Mouse (Mus musculus) lung, postnatal 0 days (tissue): Measurements from ENCODE around the gene Syne3. TPM values are rescaled to one million over a fixed set of nuclear protein-coding genes. Genes with fewer than 3 reads are reported as not detected.
A peak's percentile ranks its signal among the peaks of the same experiment; 100 is the strongest.

Source experiments
- ATAC-seq: fragments of 200-750 bp; cut with Nextera tagmentation; 2 replicates; pipeline ENCODE4 v1.8.0; 2017; ENCODE audit warnings: moderate library complexity
- DNase-seq: peaks from one replicate; pipeline ENCODE4 v3.0.0-alpha.2; 2016; ENCODE audit warnings: low spot score
- H3K27ac ChIP-seq: fragments of 300-500 bp; sonication (generic); 2 replicates; pipeline ENCODE4 v1.5.1; 2014; ENCODE audit warnings: antibody characterized with exemption, mild to moderate bottlenecking, low read length, mixed read lengths
- H3K27me3 ChIP-seq: fragments of 300-500 bp; sonication (generic); replicated peaks from 2 replicates; pipeline ENCODE4 v1.6.1; 2014; ENCODE audit warnings: low read length, mixed read lengths; ENCODE audit not compliant: insufficient read depth
- H3K36me3 ChIP-seq: fragments of 300-500 bp; sonication (generic); 2 replicates; pipeline ENCODE4 v1.6.1; 2014; ENCODE audit warnings: low read length, mixed read lengths; ENCODE audit not compliant: insufficient read depth
- H3K4me1 ChIP-seq: fragments of 300-500 bp; sonication (generic); 2 replicates; pipeline ENCODE4 v1.6.1; 2014; ENCODE audit warnings: antibody characterized with exemption, low read depth, low read length, mixed read lengths; ENCODE audit not compliant: insufficient read depth
- H3K4me2 ChIP-seq: fragments of 300-500 bp; sonication (generic); replicated peaks from 2 replicates; pipeline ENCODE4 v1.6.1; 2014; ENCODE audit warnings: low read depth, mild to moderate bottlenecking, low read length, moderate library complexity, mixed read lengths
- H3K4me3 ChIP-seq: fragments of 300-500 bp; sonication (generic); 2 replicates; pipeline ENCODE4 v1.5.1; 2014; ENCODE audit warnings: low read depth, low read length
- H3K9ac ChIP-seq: fragments of 300-500 bp; sonication (generic); replicated peaks from 2 replicates; pipeline ENCODE4 v1.6.1; 2014; ENCODE audit warnings: low read depth, mild to moderate bottlenecking
- H3K9me3 ChIP-seq: fragments of 300-500 bp; sonication (generic); 2 replicates; pipeline ENCODE4 v1.6.1; 2016; ENCODE audit warnings: low read length, mixed read lengths
- CTCF ChIP-seq: IDR thresholded peaks from 2 replicates; pipeline ENCODE4 v1.5.1; 2016; ENCODE audit warnings: antibody characterized with exemption, mild to moderate bottlenecking
- EP300 ChIP-seq: IDR thresholded peaks from 2 replicates; pipeline ENCODE4 v1.6.1; 2016; ENCODE audit warnings: antibody characterized with exemption, mild to moderate bottlenecking, control low read depth
- WGBS: fragments of 180-500 bp; shearing (Covaris S2); extraction: QIAGEN DNeasy Blood & Tissue Kit; methylation state at CpG from one replicate; pipeline ENCODE4 v1.1.7; 2014; 5-methylcytosine and 5-hydroxymethylcytosine counted together
- polyA plus RNA-seq: library from polyadenylated mRNA; unstranded; fragments of >200 nt; fragmentation: Nextera tagmentation; extraction: Ambion mirVana; gene quantifications from 2 replicates; pipeline ENCODE4 v1.2.1, GENCODE M21; 2015

Gene Syne3
- polyA plus RNA-seq, 1 experiment from 2014 or later: 1.2 TPM

GRCm38 (mm10) chr12:104940466-104940865 is 69.1 kb downstream of the Syne3 start:
- Histone ChIP-seq H3K4me1 (no peaks in the 10 kb centered on the region), H3K27ac (no peak overlapping the region), H3K4me2 (no peak overlapping the region), H3K27me3 (no peaks in the 10 kb centered on the region), H3K4me3 (no peak overlapping the region), H3K9me3 (0 out of 2 replicates have a peak, but pooled peaks cover 3% of the 10 kb centered on the region), H3K9ac (no peak overlapping the region), H3K36me3 (no peaks in the 10 kb centered on the region)
- 73% methylated on average over 9 of the region's 9 CpGs for WGBS
- ATAC-seq (no peak), DNase-seq (no peak)
- TF ChIP-seq CTCF (no peak), EP300 (no peak)

GRCm38 (mm10) chr12:104940027-104940386 is 69.6 kb downstream of the Syne3 start:
- H3K9ac ChIP-seq: no peak overlapping the region
- peak; percentile 8; the same call in 1 of the 2 replicates for ATAC-seq
- H3K27ac ChIP-seq: no peak overlapping the region
- no peaks in the 10 kb centered on the region for H3K36me3 ChIP-seq
- H3K27me3 ChIP-seq: no peaks in the 10 kb centered on the region
- no peak for DNase-seq
- TF ChIP-seq EP300 (no peak), CTCF (no peak)
- 0 out of 2 replicates have a peak, but pooled peaks cover 3% of the 10 kb centered on the region for H3K9me3 ChIP-seq
- no peak overlapping the region for H3K4me2 ChIP-seq
- WGBS: 14% methylated on average over 4 of the region's 4 CpGs
- no peak overlapping the region for H3K4me3 ChIP-seq
- H3K4me1 ChIP-seq: no peaks in the 10 kb centered on the region

DNA sequence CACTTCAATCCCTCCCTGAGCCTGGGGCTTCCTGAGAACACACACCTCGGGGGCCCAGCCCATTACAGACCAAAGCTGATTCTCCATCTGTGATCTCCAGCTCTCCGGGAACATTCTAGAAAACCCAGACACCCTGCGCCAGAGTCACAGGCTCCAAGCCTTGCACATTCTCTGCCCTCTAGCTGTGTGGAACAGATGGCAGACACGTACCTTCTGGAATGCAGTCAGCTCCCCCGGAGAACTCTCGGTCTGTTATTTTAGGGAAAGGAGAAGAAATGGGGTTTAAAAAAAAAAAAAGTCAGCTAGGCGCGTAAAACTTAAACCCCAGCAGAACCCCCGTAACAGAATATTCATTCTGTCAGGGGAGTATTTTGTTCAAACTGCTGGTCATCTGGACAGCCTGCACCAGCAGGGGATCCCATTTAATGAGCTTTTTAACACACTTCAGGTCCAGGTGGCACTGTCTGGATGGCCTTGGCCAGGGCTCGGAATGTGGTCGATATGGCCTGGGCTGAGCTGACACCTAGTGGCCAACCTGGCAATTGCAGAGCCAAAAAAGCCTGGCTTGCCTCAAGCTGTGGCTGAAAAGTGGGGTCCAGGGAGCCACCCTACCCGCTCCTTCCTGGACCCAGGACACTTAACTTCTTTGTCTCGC is 70.1 kb downstream of the Syne3 start:
- Histone ChIP-seq H3K36me3 (no peaks in the 10 kb centered on the region), H3K27ac (no peak overlapping the region), H3K9ac (no peak overlapping the region), H3K27me3 (no peaks in the 10 kb centered on the region), H3K4me3 (no peak overlapping the region), H3K4me2 (no peak overlapping the region), H3K9me3 (0 out of 2 replicates have a peak, but pooled peaks cover 3% of the 10 kb centered on the region), H3K4me1 (no peaks in the 10 kb centered on the region)
- ATAC-seq (peak; percentile 55), DNase-seq (peak; percentile 64)
- 34% methylated on average over 13 of the region's 13 CpGs for WGBS
- TF ChIP-seq EP300: no peak
- peak; percentile 99 for TF ChIP-seq CTCF

- Histone ChIP-seq H3K9me3 (0 out of 2 replicates have a peak, but pooled peaks cover 3% of the 10 kb centered on the region), H3K27ac (no peak overlapping the region), H3K27me3 (no peaks in the 10 kb centered on the region), H3K9ac (no peak overlapping the region), H3K4me2 (no peak overlapping the region), H3K36me3 (no peaks in the 10 kb centered on the region), H3K4me3 (no peak overlapping the region), H3K4me1 (no peaks in the 10 kb centered on the region)
- peak; percentile 59 for TF ChIP-seq CTCF
- TF ChIP-seq EP300: no peak
- 59% methylated on average over 5 of the region's 5 CpGs for WGBS
- no peak for ATAC-seq
- DNase-seq: no peak
These were observed 70.7 kb downstream of the Syne3 start for GRCm38 (mm10) chr12:104938935-104939334.

- H3K4me3 ChIP-seq: no peak overlapping the region
- DNase-seq: no peak
- H3K27ac ChIP-seq: no peak overlapping the region
- H3K27me3 ChIP-seq: no peaks in the 10 kb centered on the region
- H3K4me1 ChIP-seq: no peaks in the 10 kb centered on the region
- H3K9ac ChIP-seq: no peak overlapping the region
- 0 out of 2 replicates have a peak, but pooled peaks cover 3% of the 10 kb centered on the region for H3K9me3 ChIP-seq
- TF ChIP-seq CTCF: peak; percentile 76
- TF ChIP-seq EP300: no peak
- WGBS: 79% methylated on average over 4 of the region's 4 CpGs
- H3K4me2 ChIP-seq: no peak overlapping the region
- no peak for ATAC-seq
- no peaks in the 10 kb centered on the region for H3K36me3 ChIP-seq
These were observed 73.4 kb downstream of the Syne3 start for GRCm38 (mm10) chr12:104936223-104936622.

GRCm38 (mm10) chr12:104935144-104935543 is 74.5 kb downstream of the Syne3 start:
- 0 out of 2 replicates have a peak, but pooled peaks cover 3% of the 10 kb centered on the region for H3K9me3 ChIP-seq
- WGBS: 76% methylated on average over 8 of the region's 8 CpGs
- TF ChIP-seq CTCF: no peak
- no peak for TF ChIP-seq EP300
- ATAC-seq (no peak), DNase-seq (no peak)
- H3K27ac ChIP-seq: no peak overlapping the region
- H3K36me3 ChIP-seq: no peaks in the 10 kb centered on the region
- no peaks in the 10 kb centered on the region for H3K27me3 ChIP-seq
- no peak overlapping the region for H3K9ac ChIP-seq
- H3K4me2 ChIP-seq: no peak overlapping the region
- no peaks in the 10 kb centered on the region for H3K4me1 ChIP-seq
- H3K4me3 ChIP-seq: no peak overlapping the region
